Mouse (Mus musculus): Measurements from ENCODE around the gene Ephx1. TPM values are rescaled to one million over a fixed set of nuclear protein-coding genes. Genes with fewer than 3 reads are reported as not detected.
"Not testable (repeated sequence)": the region's sequence is repeated elsewhere in the genome, so short reads cannot be mapped to it uniquely, and the experiment has no call there.

Ephx1 gene
- polyA plus RNA-seq, 1 experiment from 2014 or later = 4.4 TPM

GRCm38 (mm10) chr1:181047520-181047919 is 26.8 kb upstream of the Ephx1 start:
- Histone ChIP-seq H3K27me3 (replicated peaks; ENCODE audit: control insufficient read depth, insufficient read depth, low read length) (no peaks in the 10 kb centered on the region), H3K4me2 (ENCODE audit: low read depth, low read length) (no peak overlapping the region), H3K36me3 (ENCODE audit: control insufficient read depth, insufficient read depth, low read length) (no peaks in the 10 kb centered on the region), H3K27ac (ENCODE audit: low read length) (no peak overlapping the region), H3K9me3 (ENCODE audit: control insufficient read depth, low read length) (no peaks in the 10 kb centered on the region), H3K4me3 (ENCODE audit: low read length) (no peak overlapping the region), H3K9ac (ENCODE audit: low read depth, low read length) (no peak overlapping the region), H3K4me1 (ENCODE audit: control insufficient read depth, insufficient read depth, low read length) (no peaks in the 10 kb centered on the region)
- 52% methylated on average over 1 of the region's 1 CpGs for WGBS
- ATAC-seq = no peak

DNA sequence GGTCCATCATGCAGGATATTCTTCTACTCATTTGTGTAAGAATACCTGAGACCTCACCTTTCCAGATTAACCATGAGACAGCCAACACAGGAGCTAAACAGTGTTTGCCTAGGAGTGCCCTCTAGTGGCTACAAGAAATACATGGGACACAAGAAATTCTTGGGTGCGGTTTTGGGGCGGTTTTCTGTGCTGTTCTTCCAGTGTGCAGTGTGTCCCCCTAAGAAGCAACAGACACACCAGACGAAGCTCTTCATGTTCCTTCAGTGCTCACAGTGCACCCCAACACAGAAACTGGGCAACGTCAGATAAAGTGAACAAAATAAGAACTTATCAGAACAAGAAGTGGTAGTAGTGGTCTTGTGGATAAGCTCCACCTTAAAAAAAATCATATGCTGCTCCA is 18.9 kb upstream of the Ephx1 start:
- no peak overlapping the region for H3K4me3 ChIP-seq (ENCODE audit: low read length)
- 16% methylated on average over 4 of the region's 4 CpGs for WGBS
- no peaks in the 10 kb centered on the region for H3K27me3 ChIP-seq (replicated peaks; ENCODE audit: control insufficient read depth, insufficient read depth, low read length)
- no peak overlapping the region for H3K4me2 ChIP-seq (ENCODE audit: low read depth, low read length)
- no peak overlapping the region for H3K9ac ChIP-seq (ENCODE audit: low read depth, low read length)
- no peaks in the 10 kb centered on the region for H3K9me3 ChIP-seq (ENCODE audit: control insufficient read depth, low read length)
- no peak overlapping the region for H3K27ac ChIP-seq (ENCODE audit: low read length)
- no peak for ATAC-seq
- H3K36me3 ChIP-seq (ENCODE audit: control insufficient read depth, insufficient read depth, low read length) = no peaks in the 10 kb centered on the region
- no peaks in the 10 kb centered on the region for H3K4me1 ChIP-seq (ENCODE audit: control insufficient read depth, insufficient read depth, low read length)

DNA sequence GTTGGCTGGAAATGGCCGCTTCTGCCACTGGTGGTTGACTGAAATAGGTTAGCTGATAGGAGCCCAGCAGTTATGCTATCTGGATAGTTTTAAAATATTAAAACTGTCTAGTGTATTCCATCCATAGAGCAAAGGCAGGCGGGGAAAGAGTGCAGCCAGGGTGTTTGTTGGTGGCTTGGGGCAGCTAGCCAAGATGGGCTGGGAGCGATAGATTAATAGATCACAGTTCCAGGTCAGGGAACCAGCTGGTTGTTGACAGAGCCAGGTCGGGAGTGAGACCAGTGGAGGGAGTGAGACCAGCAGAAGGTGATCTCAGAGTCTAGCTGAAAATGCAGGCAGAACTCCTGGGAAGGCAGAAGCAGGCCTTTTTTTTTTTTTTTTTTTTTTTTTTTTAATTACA is 16.9 kb upstream of the Ephx1 start:
- Histone ChIP-seq H3K9me3 (ENCODE audit: control insufficient read depth, low read length) (no peaks in the 10 kb centered on the region), H3K4me1 (ENCODE audit: control insufficient read depth, insufficient read depth, low read length) (no peaks in the 10 kb centered on the region), H3K4me2 (ENCODE audit: low read depth, low read length) (no peak overlapping the region), H3K27me3 (replicated peaks; ENCODE audit: control insufficient read depth, insufficient read depth, low read length) (no peaks in the 10 kb centered on the region), H3K9ac (ENCODE audit: low read depth, low read length) (no peak overlapping the region), H3K27ac (ENCODE audit: low read length) (no peak overlapping the region), H3K36me3 (ENCODE audit: control insufficient read depth, insufficient read depth, low read length) (no peaks in the 10 kb centered on the region), H3K4me3 (ENCODE audit: low read length) (no peak overlapping the region)
- ATAC-seq = no peak
- WGBS = 66% methylated on average over 4 of the region's 4 CpGs

GRCm38 (mm10) chr1:181035015-181035778 is 14.5 kb upstream of the Ephx1 start:
- H3K9me3 ChIP-seq (ENCODE audit: control insufficient read depth, low read length); H3K4me2 ChIP-seq (ENCODE audit: low read depth, low read length); H3K27me3 ChIP-seq (replicated peaks; ENCODE audit: control insufficient read depth, insufficient read depth, low read length); H3K4me1 ChIP-seq (ENCODE audit: control insufficient read depth, insufficient read depth, low read length); H3K36me3 ChIP-seq (ENCODE audit: control insufficient read depth, insufficient read depth, low read length); H3K27ac ChIP-seq (ENCODE audit: low read length); H3K4me3 ChIP-seq (ENCODE audit: low read length); H3K9ac ChIP-seq (ENCODE audit: low read depth, low read length): not testable (repeated sequence)
- ATAC-seq = peak; percentile 73; the same call in 1 of the 2 replicates
- WGBS = 82% methylated on average over 5 of the region's 5 CpGs

DNA sequence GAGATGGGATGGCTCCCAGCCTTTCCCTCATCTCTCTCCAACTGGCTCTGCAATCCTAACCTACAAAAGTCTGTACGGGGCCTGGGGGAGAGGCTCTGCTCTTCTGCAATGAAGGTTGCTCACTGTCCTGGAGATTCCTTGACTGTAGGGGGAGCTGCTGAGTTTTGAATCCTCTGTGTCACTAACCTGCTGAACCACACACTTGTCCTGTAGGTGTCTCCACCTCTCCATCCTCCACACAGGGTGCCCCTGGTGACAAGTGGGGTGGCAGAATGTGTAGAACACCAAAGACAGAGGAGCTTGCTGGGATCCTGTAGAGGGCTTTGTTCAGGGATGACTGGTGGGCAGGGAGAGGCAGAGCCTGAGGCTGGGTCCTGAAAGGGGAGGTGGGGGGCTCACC is 1.6 kb upstream of the Ephx1 start:
- Histone ChIP-seq H3K4me3 (ENCODE audit: low read length) (no peak overlapping the region), H3K9me3 (ENCODE audit: control insufficient read depth, low read length) (no peaks in the 10 kb centered on the region), H3K36me3 (ENCODE audit: control insufficient read depth, insufficient read depth, low read length) (no peaks in the 10 kb centered on the region), H3K27me3 (replicated peaks; ENCODE audit: control insufficient read depth, insufficient read depth, low read length) (no peaks in the 10 kb centered on the region), H3K27ac (ENCODE audit: low read length) (no peak overlapping the region), H3K4me2 (ENCODE audit: low read depth, low read length) (no peak overlapping the region), H3K9ac (ENCODE audit: low read depth, low read length) (no peak overlapping the region), H3K4me1 (ENCODE audit: control insufficient read depth, insufficient read depth, low read length) (peaks cover 3% of the 10 kb centered on the region)
- ATAC-seq = peak; percentile 44; the same call in 1 of the 2 replicates
- 0% methylated on average over 1 of the region's 1 CpGs for WGBS

DNA sequence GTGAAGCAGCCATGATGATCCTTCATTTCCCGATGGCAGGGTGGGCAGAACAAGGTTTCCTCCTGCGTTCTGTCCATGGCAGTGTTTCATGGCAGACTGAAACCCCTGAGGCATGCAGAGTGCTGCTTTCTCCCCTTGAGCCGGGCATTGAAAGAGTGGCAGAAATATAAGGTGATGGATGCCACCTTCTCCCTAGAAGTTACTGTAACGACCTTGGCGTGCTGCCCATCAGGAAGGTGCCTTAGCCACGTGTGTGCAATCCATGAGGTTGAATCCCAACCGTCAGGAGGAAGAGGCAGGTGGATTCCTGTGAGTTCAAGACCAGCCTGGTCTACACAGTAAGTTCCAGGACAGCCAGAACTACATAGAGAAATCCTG is 773 bp upstream of the Ephx1 start:
- ATAC-seq = no peak
- H3K36me3 ChIP-seq (ENCODE audit: control insufficient read depth, insufficient read depth, low read length) = no peaks in the 10 kb centered on the region
- WGBS = 61% methylated on average over 7 of the region's 7 CpGs

DNA sequence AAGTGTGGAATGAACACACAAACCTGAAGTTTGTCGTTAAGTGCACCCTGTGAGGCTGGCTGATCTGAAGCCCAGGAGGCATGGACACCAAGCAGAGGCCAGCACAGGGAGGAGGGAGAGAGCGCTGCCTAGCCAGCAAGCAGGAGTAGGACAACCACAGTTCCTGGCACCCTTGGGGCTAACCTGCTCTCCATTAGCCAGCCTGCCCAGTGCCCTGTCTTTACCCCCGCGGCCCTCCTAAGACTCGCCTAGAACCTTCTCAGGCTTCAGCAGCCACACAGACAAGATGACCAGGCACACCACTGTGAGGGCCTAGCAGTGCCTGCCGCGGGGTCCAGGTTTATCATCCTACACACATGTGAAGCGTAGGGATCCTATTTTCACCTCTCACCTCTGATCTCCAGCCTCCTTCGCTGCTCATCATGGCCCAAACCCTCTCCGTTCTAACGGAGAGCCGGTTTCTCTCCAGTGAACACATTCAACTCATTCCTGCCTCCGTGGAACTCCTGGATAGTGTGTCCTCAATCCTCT is 2.7 kb downstream of the Ephx1 start:
- H3K27me3 ChIP-seq (replicated peaks; ENCODE audit: control insufficient read depth, insufficient read depth, low read length) = no peaks in the 10 kb centered on the region
- no peaks in the 10 kb centered on the region for H3K36me3 ChIP-seq (ENCODE audit: control insufficient read depth, insufficient read depth, low read length)
- 73% methylated on average over 13 of the region's 13 CpGs for WGBS
- no peak overlapping the region for H3K9ac ChIP-seq (ENCODE audit: low read depth, low read length)
- H3K4me2 ChIP-seq (ENCODE audit: low read depth, low read length) = no peak overlapping the region
- no peak overlapping the region for H3K27ac ChIP-seq (ENCODE audit: low read length)
- H3K4me3 ChIP-seq (ENCODE audit: low read length) = no peak overlapping the region
- peaks cover 21% of the 10 kb centered on the region for H3K4me1 ChIP-seq (ENCODE audit: control insufficient read depth, insufficient read depth, low read length)
- no peak for ATAC-seq
- H3K9me3 ChIP-seq (ENCODE audit: control insufficient read depth, low read length) = no peaks in the 10 kb centered on the region

More for the DNA sequence above, 773 bp upstream of the Ephx1 start:
- H3K27me3 ChIP-seq (replicated peaks; ENCODE audit: control insufficient read depth, insufficient read depth, low read length) = no peaks in the 10 kb centered on the region
- no peak overlapping the region for H3K9ac ChIP-seq (ENCODE audit: low read depth, low read length)
- H3K4me1 ChIP-seq (ENCODE audit: control insufficient read depth, insufficient read depth, low read length) = peaks cover 11% of the 10 kb centered on the region
- H3K4me3 ChIP-seq (ENCODE audit: low read length) = no peak overlapping the region
- H3K4me2 ChIP-seq (ENCODE audit: low read depth, low read length) = no peak overlapping the region
- H3K27ac ChIP-seq (ENCODE audit: low read length) = no peak overlapping the region
- H3K9me3 ChIP-seq (ENCODE audit: control insufficient read depth, low read length) = no peaks in the 10 kb centered on the region

- ATAC-seq = peak; percentile 89
- Histone ChIP-seq H3K4me2 (ENCODE audit: low read depth, low read length) (peak overlapping the region; percentile 98), H3K27ac (ENCODE audit: low read length) (peak overlapping the region; percentile 31; the same call in 1 of the 2 replicates), H3K9ac (ENCODE audit: low read depth, low read length) (peak overlapping the region; percentile 59), H3K4me1 (ENCODE audit: control insufficient read depth, insufficient read depth, low read length) (peaks cover 21% of the 10 kb centered on the region), H3K4me3 (ENCODE audit: low read length) (peak overlapping the region; percentile 54), H3K9me3 (ENCODE audit: control insufficient read depth, low read length) (no peaks in the 10 kb centered on the region), H3K27me3 (replicated peaks; ENCODE audit: control insufficient read depth, insufficient read depth, low read length) (no peaks in the 10 kb centered on the region), H3K36me3 (ENCODE audit: control insufficient read depth, insufficient read depth, low read length) (no peaks in the 10 kb centered on the region)
- WGBS = 1% methylated on average over 21 of the region's 22 CpGs
These were observed 3.4 kb downstream of the Ephx1 start for GRCm38 (mm10) chr1:181017212-181017711.

GRCm38 (mm10) chr1:181016532-181017131 is 4.1 kb downstream of the Ephx1 start:
- H3K9ac ChIP-seq (ENCODE audit: low read depth, low read length) = peak overlapping the region; percentile 59
- ATAC-seq = peak; percentile 52
- H3K27me3 ChIP-seq (replicated peaks; ENCODE audit: control insufficient read depth, insufficient read depth, low read length) = no peaks in the 10 kb centered on the region
- H3K4me1 ChIP-seq (ENCODE audit: control insufficient read depth, insufficient read depth, low read length) = peaks cover 21% of the 10 kb centered on the region
- H3K9me3 ChIP-seq (ENCODE audit: control insufficient read depth, low read length) = no peaks in the 10 kb centered on the region
- H3K4me3 ChIP-seq (ENCODE audit: low read length) = peak overlapping the region; percentile 54
- H3K27ac ChIP-seq (ENCODE audit: low read length) = peak overlapping the region; percentile 31
- H3K36me3 ChIP-seq (ENCODE audit: control insufficient read depth, insufficient read depth, low read length) = no peaks in the 10 kb centered on the region
- WGBS = 4% methylated on average over 21 of the region's 21 CpGs
- peak overlapping the region; percentile 98 for H3K4me2 ChIP-seq (ENCODE audit: low read depth, low read length)
